Mouse (Mus musculus) ovary, postnatal 14 days (tissue): Measurements from ENCODE around the gene Lrp11.
"Not testable (repeated sequence)": the region's sequence is repeated elsewhere in the genome, so short reads cannot be mapped to it uniquely, and the experiment has no call there.

ENCODE experiments used
- DNase-seq: peaks from one replicate; pipeline ENCODE4 v3.0.0; 2022; ENCODE audit warnings: low spot score

Gene Lrp11

GRCm38 (mm10) chr10:7589592-7590233 lies at the start of gene Lrp11:
Lrp11 (plus strand) TSS chr10:7589800.
- DNase-seq: peak; percentile 93

- DNase-seq: peak; percentile 4
These were observed 11.6 kb upstream of the Lrp11 start for GRCm38 (mm10) chr10:7578002-7578401.

- DNase-seq: no peak
These were observed 8.2 kb upstream of the Lrp11 start for GRCm38 (mm10) chr10:7581401-7581800.

GRCm38 (mm10) chr10:7582157-7582890 lies 7.3 kb upstream of the Lrp11 start:
- no peak for DNase-seq

- no peak for DNase-seq
These were observed 6.6 kb upstream of the Lrp11 start for GRCm38 (mm10) chr10:7582891-7583557.

- DNase-seq: no peak
These were observed 2.8 kb upstream of the Lrp11 start for GRCm38 (mm10) chr10:7586771-7587170.

- DNase-seq: no peak
These were observed 662 bp downstream of the Lrp11 start for GRCm38 (mm10) chr10:7590234-7590689.

- DNase-seq: no peak
These were observed 1.2 kb downstream of the Lrp11 start for GRCm38 (mm10) chr10:7590792-7591191.

GRCm38 (mm10) chr10:7594797-7595196 lies 5.2 kb downstream of the Lrp11 start:
- DNase-seq: no peak

- DNase-seq: no peak
These were observed 6.7 kb downstream of the Lrp11 start for GRCm38 (mm10) chr10:7596251-7596650.

GRCm38 (mm10) chr10:7598177-7598576 lies 8.6 kb downstream of the Lrp11 start:
- DNase-seq: no peak

GRCm38 (mm10) chr10:7600647-7601046 lies 11.0 kb downstream of the Lrp11 start:
- DNase-seq: peak; percentile 72

GRCm38 (mm10) chr10:7605168-7605567 lies 15.6 kb downstream of the Lrp11 start:
- no peak for DNase-seq

GRCm38 (mm10) chr10:7606437-7606836 lies 16.8 kb downstream of the Lrp11 start:
- no peak for DNase-seq

- DNase-seq: no peak
These were observed 19.0 kb downstream of the Lrp11 start for GRCm38 (mm10) chr10:7608611-7609010.

GRCm38 (mm10) chr10:7611647-7612046 lies 22.0 kb downstream of the Lrp11 start:
- no peak for DNase-seq

- not testable (repeated sequence) for DNase-seq
These were observed 22.6 kb downstream of the Lrp11 start for GRCm38 (mm10) chr10:7612210-7612609.

GRCm38 (mm10) chr10:7614834-7615233 lies 25.2 kb downstream of the Lrp11 start:
- no peak for DNase-seq

GRCm38 (mm10) chr10:7617146-7617545 lies 27.5 kb downstream of the Lrp11 start:
- DNase-seq: not testable (repeated sequence)

- not testable (repeated sequence) for DNase-seq
These were observed 28.0 kb downstream of the Lrp11 start for GRCm38 (mm10) chr10:7617556-7617955.

GRCm38 (mm10) chr10:7619821-7620241 lies 30.2 kb downstream of the Lrp11 start:
- no peak for DNase-seq

GRCm38 (mm10) chr10:7620723-7621122 lies 31.1 kb downstream of the Lrp11 start:
- no peak for DNase-seq

- DNase-seq: no peak
These were observed 32.8 kb downstream of the Lrp11 start for GRCm38 (mm10) chr10:7622378-7622777.
